Comparison of ENCODE assay signal across 15 mouse cellular contexts in genomic region chr9:32863286-32863685, GRCm38 (mm10).
DNase-seq lines count a peak whose midpoint lies in the region; ATAC-seq and TF ChIP-seq lines count a peak whose summit lies in the region.
"Had no signal": no experiment of that assay in that cellular context is flagged by ENCODE, and none has a peak within 500 bp of the region (broad histone marks: within the 10 kb centered on the region; RNA-seq: fewer than 3 reads in every experiment).

No protein-coding gene starts in this region.

- no peak overlapping the region for H3K4me2 ChIP-seq in lung, embryonic 14.5 days
- H3K4me2 ChIP-seq: midbrain, embryonic 12.5 days; neural tube, embryonic 13.5 days had no signal

- ATAC-seq in lung, embryonic 14.5 days (ENCODE audit: insufficient read depth), result no peak
- no peak for ATAC-seq in megakaryocyte-erythroid progenitor cell, adult 5-6 weeks (replicated peaks; ENCODE audit: low FRiP score, low TSS enrichment, poor library complexity, severe bottlenecking)

- no peaks in the 10 kb centered on the region for H3K36me3 ChIP-seq in lung, embryonic 14.5 days (ENCODE audit: insufficient read depth)
- H3K36me3 ChIP-seq: midbrain, embryonic 12.5 days; neural tube, embryonic 13.5 days had no signal

- H3K27ac ChIP-seq in lung, embryonic 14.5 days (ENCODE audit: low read depth), result no peak overlapping the region
- H3K27ac ChIP-seq: heart, adult 2 months; liver, embryonic 14.5 days; midbrain, embryonic 12.5 days; neural tube, embryonic 13.5 days had no signal

- no peaks in the 10 kb centered on the region for H3K27me3 ChIP-seq in lung, embryonic 14.5 days (ENCODE audit: insufficient read depth, low read length)
- H3K27me3 ChIP-seq: midbrain, embryonic 12.5 days; neural tube, embryonic 13.5 days had no signal

- H3K9me3 ChIP-seq in lung, embryonic 14.5 days (ENCODE audit: low read depth, low read length), result no peaks in the 10 kb centered on the region
- H3K9me3 ChIP-seq: midbrain, embryonic 12.5 days had no signal

- no peaks in the 10 kb centered on the region for H3K4me1 ChIP-seq in lung, embryonic 14.5 days (ENCODE audit: insufficient read depth)
- H3K4me1 ChIP-seq: midbrain, embryonic 12.5 days; neural tube, embryonic 13.5 days had no signal

- H3K9ac ChIP-seq in lung, embryonic 14.5 days, result no peak overlapping the region
- H3K9ac ChIP-seq: liver, embryonic 14.5 days; midbrain, embryonic 12.5 days; neural tube, embryonic 13.5 days had no signal

- no peak overlapping the region for H3K4me3 ChIP-seq in lung, embryonic 14.5 days (ENCODE audit: low read depth, low read length)
- H3K4me3 ChIP-seq: heart, adult 2 months; midbrain, embryonic 12.5 days; neural tube, embryonic 13.5 days had no signal

- 60% methylated on average over 5 of the region's 5 CpGs for WGBS in lung, embryonic 14.5 days

- no peak for TF ChIP-seq CTCF in lung, embryonic 14.5 days (IDR thresholded peaks at IDR 0.05; ENCODE audit: low read depth)

- DNase-seq in adrenal gland, postnatal 10 days, result peak; percentile 21
- DNase-seq in adrenal gland, postnatal 25 days, result no peak
- peak; percentile 81 for DNase-seq in lung, embryonic 14.5 days
- DNase-seq in lung, postnatal 36 days, result no peak
- peak; percentile 70 for DNase-seq in NIH3T3 (ENCODE audit: low read depth)
- peak; percentile 57 for DNase-seq in forelimb bud, embryonic 11.5 days (ENCODE audit: low read depth, low spot score)
- DNase-seq in layer of hippocampus, adult 11-12 months (ENCODE audit: low spot score), result no peak
- DNase-seq: B cell, adult 2 months; cerebellum, adult 2 months; heart, adult 2 months; thymus, postnatal 4 days had no signal

Comparison
In these comparisons a context has a peak if more than half of its experiments do, and no peak if none do; other contexts are left out.
1. DNase-seq: peak in adrenal gland, postnatal 10 days (single experiment), lung, embryonic 14.5 days (single experiment), NIH3T3 (single experiment) and forelimb bud, embryonic 11.5 days (single experiment); none in adrenal gland, postnatal 25 days (single experiment), lung, postnatal 36 days (single experiment) and layer of hippocampus, adult 11-12 months (single experiment).